Mouse (Mus musculus) CH12.LX (cell line): ENCODE data around the gene Pald1. TPM values are rescaled to one million over a fixed set of nuclear protein-coding genes. Genes with fewer than 3 reads are reported as not detected.

Source experiments
- DNase-seq: peaks from one replicate; pipeline ENCODE4 v3.0.0-alpha.2; 2013; ENCODE audit errors: extremely low read depth
- H3K27ac ChIP-seq: 2 replicates; pipeline ENCODE4 v1.5.1; 2012; ENCODE audit warnings: low read depth, mild to moderate bottlenecking, control low read depth, moderate library complexity; ENCODE audit not compliant: insufficient read depth
- H3K27me3 ChIP-seq: replicated peaks from 2 replicates; pipeline ENCODE3; 2012; ENCODE audit warnings: inconsistent platforms
- H3K36me3 ChIP-seq, 2 experiments: replicated peaks in 1 of 2; 2 replicates each; pipeline versions ENCODE3 to v1.6.1; 2012; ENCODE audit warnings: inconsistent platforms in 1 of 2, low read length in 1 of 2, mild to moderate bottlenecking in 1 of 2, mixed read lengths in 1 of 2, moderate library complexity in 1 of 2; ENCODE audit not compliant: control insufficient read depth in 1 of 2, insufficient read depth in 1 of 2
- H3K4me1 ChIP-seq, 2 experiments: 2 replicates each; pipeline ENCODE4 v1.6.1; 2012; ENCODE audit warnings: inconsistent platforms in 1 of 2, moderate library complexity in 1 of 2; ENCODE audit not compliant: insufficient read depth in 2 of 2, control insufficient read depth in 1 of 2
- H3K4me2 ChIP-seq: 2 replicates; pipeline ENCODE4 v1.6.1; 2012; ENCODE audit warnings: low read depth, mild to moderate bottlenecking, control low read depth; ENCODE audit not compliant: poor library complexity, insufficient read depth, severe bottlenecking
- H3K4me3 ChIP-seq, 3 experiments: fragments of 150-350 bp in 1 of 3; sonication (generic) in 1 of 3; replicated peaks in 1 of 3; 2 replicates each; pipeline versions ENCODE3 to v1.5.1; 2011 to 2012; ENCODE audit warnings: low read depth in 2 of 3, low read length in 2 of 3, mild to moderate bottlenecking in 2 of 3, moderate library complexity in 2 of 3, control low read depth in 1 of 3, improper control_type of control experiment in 1 of 3, inconsistent platforms in 1 of 3, mixed read lengths in 1 of 3; ENCODE audit not compliant: poor library complexity in 1 of 3
- H3K79me2 ChIP-seq: replicated peaks from 2 replicates; pipeline ENCODE4 v1.6.1; 2012; ENCODE audit warnings: mild to moderate bottlenecking, moderate library complexity; ENCODE audit not compliant: control insufficient read depth, poor library complexity, insufficient read depth, severe bottlenecking; ENCODE audit errors: extremely low read depth
- H3K9ac ChIP-seq: 2 replicates; pipeline ENCODE4 v1.6.1; 2012; ENCODE audit warnings: low read depth, mild to moderate bottlenecking, control low read depth, moderate library complexity; ENCODE audit not compliant: insufficient read depth
- H3K9me3 ChIP-seq: replicated peaks from 2 replicates; pipeline ENCODE3; 2012; ENCODE audit warnings: low read length, inconsistent platforms, mixed read lengths
- CHD1 ChIP-seq: IDR thresholded peaks from 2 replicates; pipeline ENCODE4 v1.6.1; 2012; ENCODE audit warnings: low read depth, low read length, improper control_type of control experiment, inconsistent platforms
- CHD2 ChIP-seq: IDR thresholded peaks from 2 replicates; pipeline ENCODE4 v1.6.1; 2011; ENCODE audit warnings: low read length, improper control_type of control experiment
- CTCF ChIP-seq, 2 experiments: IDR thresholded peaks in 1 of 2; conservative IDR thresholded peaks in 1 of 2; 2 replicates each; pipeline ENCODE4 v1.5.1; 2011 to 2012; ENCODE audit warnings: low read depth in 2 of 2, low read length in 2 of 2, improper control_type of control experiment in 1 of 2, inconsistent platforms in 1 of 2, mild to moderate bottlenecking in 1 of 2, moderate library complexity in 1 of 2
- E2F4 ChIP-seq: IDR thresholded peaks from 2 replicates; pipeline ENCODE4 v1.6.1; 2011; ENCODE audit warnings: low read depth, low read length, improper control_type of control experiment; ENCODE audit not compliant: insufficient replicate concordance
- ELF1 ChIP-seq: IDR thresholded peaks from 2 replicates; pipeline ENCODE4 v1.6.1; 2014; ENCODE audit warnings: low read depth, mild to moderate bottlenecking, inconsistent platforms, low read length, improper control_type of control experiment
- EP300 ChIP-seq: IDR thresholded peaks from 2 replicates; pipeline ENCODE4 v1.6.1; 2011; ENCODE audit warnings: low read length, improper control_type of control experiment
- HCFC1 ChIP-seq: IDR thresholded peaks from 2 replicates; pipeline ENCODE4 v1.6.1; 2012; ENCODE audit warnings: low read depth, mild to moderate bottlenecking, inconsistent platforms, low read length, improper control_type of control experiment
- JUN ChIP-seq: IDR thresholded peaks from 2 replicates; pipeline ENCODE4 v1.6.1; 2011; ENCODE audit warnings: low read depth, mild to moderate bottlenecking, low read length, improper control_type of control experiment, moderate library complexity; ENCODE audit not compliant: insufficient read depth
- JUND ChIP-seq: conservative IDR thresholded peaks from 2 replicates; pipeline ENCODE4 v1.6.1; 2011; ENCODE audit warnings: low read depth, low read length, improper control_type of control experiment
- KAT2A ChIP-seq: IDR thresholded peaks from 2 replicates; pipeline ENCODE4 v1.6.1; 2012; ENCODE audit warnings: low read length, improper control_type of control experiment, inconsistent platforms; ENCODE audit not compliant: insufficient replicate concordance
- MAX ChIP-seq: IDR thresholded peaks from 2 replicates; pipeline ENCODE4 v1.6.1; 2011; ENCODE audit warnings: low read length, improper control_type of control experiment
- MEF2A ChIP-seq: IDR thresholded peaks from 2 replicates; pipeline ENCODE4 v1.6.1; 2014; ENCODE audit warnings: low read depth, mild to moderate bottlenecking, inconsistent platforms, low read length, improper control_type of control experiment, borderline replicate concordance
- MYC ChIP-seq: IDR thresholded peaks from 2 replicates; pipeline ENCODE4 v1.6.1; 2011; ENCODE audit warnings: low read depth, mild to moderate bottlenecking, improper control_type of control experiment, low read length
- NRF1 ChIP-seq: IDR thresholded peaks from 2 replicates; pipeline ENCODE4 v1.6.1; 2014; ENCODE audit warnings: low read depth, mild to moderate bottlenecking, inconsistent platforms, low read length, improper control_type of control experiment, moderate library complexity
- PAX5 ChIP-seq: IDR thresholded peaks from 2 replicates; pipeline ENCODE4 v1.6.1; 2012; ENCODE audit warnings: low read length, inconsistent platforms, mixed read lengths
- POLR2A ChIP-seq: IDR thresholded peaks from 2 replicates; pipeline ENCODE4 v1.6.1; 2011; ENCODE audit warnings: low read depth, mild to moderate bottlenecking, improper control_type of control experiment, low read length
- POLR2AphosphoS2 ChIP-seq: IDR thresholded peaks from 2 replicates; pipeline ENCODE4 v1.6.1; 2011; ENCODE audit warnings: low read depth, low read length, improper control_type of control experiment
- SMC3 ChIP-seq: IDR thresholded peaks from 2 replicates; pipeline ENCODE4 v1.6.1; 2011; ENCODE audit warnings: low read depth, low read length, improper control_type of control experiment
- TBP ChIP-seq: conservative IDR thresholded peaks from 2 replicates; pipeline ENCODE4 v1.6.1; 2011; ENCODE audit warnings: low read depth, low read length, improper control_type of control experiment
- TCF12 ChIP-seq: IDR thresholded peaks from 2 replicates; pipeline ENCODE4 v1.6.1; 2014; ENCODE audit warnings: low read depth, mild to moderate bottlenecking, inconsistent platforms, low read length, improper control_type of control experiment
- USF2 ChIP-seq: conservative IDR thresholded peaks from 2 replicates; pipeline ENCODE4 v1.6.1; 2011; ENCODE audit warnings: low read depth, low read length, improper control_type of control experiment
- ZC3H11A ChIP-seq: IDR thresholded peaks from 2 replicates; pipeline ENCODE4 v1.6.1; 2012; ENCODE audit warnings: low read depth, mild to moderate bottlenecking, inconsistent platforms, low read length, improper control_type of control experiment
- ZKSCAN1 ChIP-seq: IDR thresholded peaks from 2 replicates; pipeline ENCODE4 v1.6.1; 2012; ENCODE audit warnings: low read depth, inconsistent platforms, low read length, improper control_type of control experiment, borderline replicate concordance
- ZMIZ1 ChIP-seq: IDR thresholded peaks from 2 replicates; pipeline ENCODE4 v1.6.1; 2012; ENCODE audit warnings: low read depth, mild to moderate bottlenecking, inconsistent platforms, low read length, improper control_type of control experiment
- ZNF384 ChIP-seq: IDR thresholded peaks from 2 replicates; pipeline ENCODE4 v1.6.1; 2012; ENCODE audit warnings: low read depth, low read length, improper control_type of control experiment, inconsistent platforms
- dilution Hi-C: fragments of 300-500 bp; cut with MboI; formaldehyde crosslinking; loops from 2 replicates; pipeline ENCODE4 v1.14.3; 2020; ENCODE audit warnings: low sequenced_read_pairs; ENCODE audit not compliant: extremely low pct_unique_long_range_greater_than_20kb, extremely low pct_ligation_motif_present
- in situ Hi-C: fragments of 300-500 bp; cut with MboI; formaldehyde crosslinking; loops from 3 replicates; pipeline ENCODE4 v1.14.3; 2019; ENCODE audit warnings: low sequenced_read_pairs, low pct_ligation_motif_present, low pct_unique_long_range_greater_than_20kb, mixed read lengths
- polyA plus RNA-seq: library from polyadenylated mRNA; unstranded; fragments of >175 nt; gene quantifications from 2 replicates; pipeline ENCODE4 v1.2.1, GENCODE M21; 2012; ENCODE audit warnings: low read depth; ENCODE audit not compliant: insufficient read length
- total RNA-seq, 2 experiments: library from RNA; depleted of rRNA; stranded (reverse); fragments of 300-350 nt in 1 of 2; fragments of >200 nt in 1 of 2; gene quantifications; 2 replicates each; pipeline ENCODE4 v1.2.3; 2012 to 2014

Gene Pald1
- total and polyA plus RNA-seq, 3 experiments, result 1.5 to 2.0 (median 1.5) TPM

GRCm38 (mm10) chr10:61369755-61370154 is 13.6 kb downstream of the Pald1 start:
- peaks cover 10 to 27% of the 10 kb centered on the region in 2 experiments for H3K4me1 ChIP-seq
- no peaks in the 10 kb centered on the region for H3K9me3 ChIP-seq
- no peak for TF ChIP-seq JUN
- dilution Hi-C loops, result no loop called here
- no peak overlapping the region for H3K4me3 ChIP-seq
- no peak overlapping the region for H3K27ac ChIP-seq
- no peak overlapping the region for H3K4me2 ChIP-seq
- in situ Hi-C loops, result no loop called here
- H3K36me3 ChIP-seq, result no peaks in the 10 kb centered on the region
- H3K9ac ChIP-seq, result no peak overlapping the region
- H3K27me3 ChIP-seq, result no peaks in the 10 kb centered on the region
- no peaks in the 10 kb centered on the region for H3K79me2 ChIP-seq
- DNase-seq, result no peak

- no peak overlapping the region for H3K4me2 ChIP-seq
- H3K4me1 ChIP-seq, result peaks cover 0 to 9% of the 10 kb centered on the region in 2 experiments; a peak in 2 of 4 replicates
- H3K4me3 ChIP-seq, result no peak overlapping the region
- H3K27me3 ChIP-seq, result no peaks in the 10 kb centered on the region
- no peaks in the 10 kb centered on the region for H3K9me3 ChIP-seq
- DNase-seq, result no peak
- dilution Hi-C loops, result no loop called here
- in situ Hi-C loops, result no loop called here
- no peak overlapping the region for H3K9ac ChIP-seq
- TF ChIP-seq TBP (no peak), JUND (no peak), TCF12 (no peak), ELF1 (no peak), E2F4 (no peak), USF2 (no peak), PAX5 (no peak), MYC (no peak), JUN (no peak), ZNF384 (no peak), ZKSCAN1 (no peak), EP300 (no peak), ZC3H11A (no peak), CHD2 (no peak)
- H3K79me2 ChIP-seq, result no peaks in the 10 kb centered on the region
- H3K27ac ChIP-seq, result no peak overlapping the region
- H3K36me3 ChIP-seq, result no peaks in the 10 kb centered on the region
Measured at GRCm38 (mm10) chr10:61365902-61366301, 17.4 kb downstream of the Pald1 start.

GRCm38 (mm10) chr10:61364431-61364830 is 18.9 kb downstream of the Pald1 start:
- H3K27ac ChIP-seq, result no peak overlapping the region
- no peaks in the 10 kb centered on the region for H3K79me2 ChIP-seq
- no peaks in the 10 kb centered on the region for H3K36me3 ChIP-seq
- peaks cover 3% of the 10 kb centered on the region for H3K9me3 ChIP-seq
- no peak overlapping the region for H3K4me3 ChIP-seq
- H3K4me2 ChIP-seq, result no peak overlapping the region
- no peaks in the 10 kb centered on the region for H3K27me3 ChIP-seq
- in situ Hi-C loops, result no loop called here
- no peak for DNase-seq
- no peak overlapping the region for H3K9ac ChIP-seq
- TF ChIP-seq ZMIZ1, result no peak
- no peak for TF ChIP-seq HCFC1
- TF ChIP-seq POLR2AphosphoS2, result no peak
- no peak for TF ChIP-seq PAX5
- no peak for TF ChIP-seq EP300
- TF ChIP-seq KAT2A, result no peak
- TF ChIP-seq MAX, result no peak
- TF ChIP-seq SMC3, result no peak
- no peak for TF ChIP-seq CHD2
- TF ChIP-seq MYC, result no peak
- TF ChIP-seq NRF1, result no peak
- TF ChIP-seq TBP, result no peak
- no peak for TF ChIP-seq CTCF (conservative IDR thresholded peaks at IDR 0.05 in 1 of 2, IDR thresholded peaks at IDR 0.05 in 1 of 2; ENCODE audit: low read depth in 2 of 2, low read length in 2 of 2)
- TF ChIP-seq USF2, result no peak
- TF ChIP-seq ELF1, result no peak
- no peak for TF ChIP-seq POLR2A
- TF ChIP-seq CHD1, result no peak
- TF ChIP-seq MEF2A, result no peak
- TF ChIP-seq JUND, result no peak
- dilution Hi-C loops, result no loop called here
- H3K4me1 ChIP-seq, result peaks cover 0 to 9% of the 10 kb centered on the region in 2 experiments; a peak in 2 of 4 replicates
